Mouse (Mus musculus): ENCODE results near the gene Dguok. TPM values are rescaled to one million over a fixed set of nuclear protein-coding genes. Genes with fewer than 3 reads are reported as not detected.

Gene Dguok
- polyA plus RNA-seq, 1 experiment: 15.5 TPM

DNA sequence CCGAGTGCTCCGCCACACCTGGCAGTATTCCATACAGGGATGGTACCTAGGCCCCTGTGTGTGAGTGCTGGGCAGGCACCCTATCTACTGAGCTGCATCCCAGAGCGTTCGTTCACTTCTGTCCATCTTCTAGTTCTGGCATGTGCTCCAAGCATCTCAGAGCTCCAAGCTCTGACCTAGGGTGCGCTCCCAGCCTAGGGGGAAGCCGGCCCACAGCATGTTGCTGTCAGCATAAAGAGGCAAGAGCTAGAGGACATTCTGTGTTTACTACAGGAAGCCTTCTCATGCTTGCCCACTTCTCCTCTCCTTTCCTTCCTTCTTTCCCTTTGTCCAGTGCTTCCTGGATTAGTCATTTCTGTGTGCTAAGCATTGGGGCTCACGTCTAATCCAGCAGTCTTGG lies 31.3 kb downstream of the Dguok start:
- TF ChIP-seq POLR2A (IDR thresholded peaks at IDR 0.05; ENCODE audit: control insufficient read depth, low read depth, low read length) (no peak), CTCF (IDR thresholded peaks at IDR 0.05; ENCODE audit: control insufficient read depth, insufficient read depth, insufficient replicate concordance, low read depth, low read length) (no peak)
- Histone ChIP-seq H3K4me1 (ENCODE audit: control insufficient read depth, insufficient read depth, low read length) (no peaks in the 10 kb centered on the region), H3K27me3 (ENCODE audit: control insufficient read depth, insufficient read depth, low read length) (no peaks in the 10 kb centered on the region), H3K27ac (ENCODE audit: control insufficient read depth, insufficient read depth, low read depth, low read length) (no peak overlapping the region), H3K4me3 (ENCODE audit: control insufficient read depth, low read depth, low read length) (no peak overlapping the region), H3K36me3 (ENCODE audit: control insufficient read depth, insufficient read depth, low read length) (no peaks in the 10 kb centered on the region)

DNA sequence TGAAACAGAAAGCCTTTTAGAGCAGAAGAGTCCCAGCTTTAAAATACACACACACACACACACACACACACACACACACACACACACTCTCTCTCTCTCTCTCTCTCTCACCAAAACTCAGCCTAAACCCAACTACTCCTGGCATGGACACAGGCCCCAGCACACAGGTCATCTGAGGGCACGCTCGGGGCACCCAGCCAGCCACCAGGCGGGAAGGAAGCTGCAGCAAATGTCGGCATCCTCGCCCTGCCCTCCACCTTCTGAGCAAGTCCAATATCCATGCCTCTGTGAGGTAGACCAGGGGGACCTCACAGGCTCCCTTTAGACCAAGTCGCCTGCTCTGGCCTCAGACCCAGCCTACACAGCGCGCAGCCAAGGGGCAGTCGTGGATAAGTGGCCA lies 33.5 kb downstream of the Dguok start:
- Histone ChIP-seq H3K27me3 (ENCODE audit: control insufficient read depth, insufficient read depth, low read length) (no peaks in the 10 kb centered on the region), H3K36me3 (ENCODE audit: control insufficient read depth, insufficient read depth, low read length) (no peaks in the 10 kb centered on the region), H3K4me3 (ENCODE audit: control insufficient read depth, low read depth, low read length) (no peak overlapping the region), H3K4me1 (ENCODE audit: control insufficient read depth, insufficient read depth, low read length) (no peaks in the 10 kb centered on the region), H3K27ac (ENCODE audit: control insufficient read depth, insufficient read depth, low read depth, low read length) (no peak overlapping the region)
- TF ChIP-seq POLR2A (IDR thresholded peaks at IDR 0.05; ENCODE audit: control insufficient read depth, low read depth, low read length) (no peak), CTCF (IDR thresholded peaks at IDR 0.05; ENCODE audit: control insufficient read depth, insufficient read depth, insufficient replicate concordance, low read depth, low read length) (no peak)

DNA sequence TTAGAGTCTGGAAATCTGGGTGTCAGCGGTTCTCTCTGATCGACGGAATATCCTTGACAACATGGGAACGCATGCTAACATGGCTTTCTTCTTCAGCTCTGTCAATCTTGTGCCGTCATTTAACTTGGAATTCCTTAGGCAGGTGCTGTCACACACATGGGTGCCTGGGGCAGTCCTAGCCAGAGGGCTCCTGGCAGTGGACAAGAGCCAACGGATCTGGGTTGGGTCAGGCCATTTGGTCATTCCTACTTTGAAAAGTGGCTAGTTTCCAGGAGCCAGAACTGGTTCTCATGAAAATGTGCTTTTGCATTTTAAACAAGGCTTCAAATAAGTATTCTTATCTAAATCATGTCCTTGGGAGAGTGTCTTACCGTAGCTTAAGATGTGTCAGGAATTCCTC lies 35.0 kb downstream of the Dguok start:
- TF ChIP-seq CTCF (IDR thresholded peaks at IDR 0.05; ENCODE audit: control insufficient read depth, insufficient read depth, insufficient replicate concordance, low read depth, low read length) (no peak), POLR2A (IDR thresholded peaks at IDR 0.05; ENCODE audit: control insufficient read depth, low read depth, low read length) (no peak)
- H3K36me3 ChIP-seq (ENCODE audit: control insufficient read depth, insufficient read depth, low read length): no peaks in the 10 kb centered on the region
- no peak overlapping the region for H3K27ac ChIP-seq (ENCODE audit: control insufficient read depth, insufficient read depth, low read depth, low read length)
- no peaks in the 10 kb centered on the region for H3K4me1 ChIP-seq (ENCODE audit: control insufficient read depth, insufficient read depth, low read length)
- H3K4me3 ChIP-seq (ENCODE audit: control insufficient read depth, low read depth, low read length): no peak overlapping the region
- no peaks in the 10 kb centered on the region for H3K27me3 ChIP-seq (ENCODE audit: control insufficient read depth, insufficient read depth, low read length)

DNA sequence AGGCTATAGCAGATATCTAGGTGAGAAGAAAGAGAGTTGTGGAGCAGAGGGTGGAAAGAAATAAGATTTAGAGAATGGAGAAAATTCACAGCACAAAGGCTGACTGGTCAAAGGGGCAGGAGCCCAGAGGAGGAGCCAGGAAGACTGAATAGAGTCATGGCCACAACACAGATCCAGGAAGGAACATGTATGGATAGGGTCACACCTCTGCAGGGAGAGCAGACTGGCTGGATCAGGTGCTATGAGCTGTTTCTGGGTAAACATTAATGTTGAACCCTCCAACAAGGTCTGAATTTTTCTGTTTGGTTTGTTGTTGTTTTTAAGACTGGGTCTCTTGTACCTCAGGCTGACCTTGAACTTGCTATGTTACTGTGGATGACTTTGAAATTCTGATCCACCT lies 42.8 kb downstream of the Dguok start:
- H3K4me1 ChIP-seq (ENCODE audit: control insufficient read depth, insufficient read depth, low read length): no peaks in the 10 kb centered on the region
- no peaks in the 10 kb centered on the region for H3K36me3 ChIP-seq (ENCODE audit: control insufficient read depth, insufficient read depth, low read length)
- no peaks in the 10 kb centered on the region for H3K27me3 ChIP-seq (ENCODE audit: control insufficient read depth, insufficient read depth, low read length)
- no peak overlapping the region for H3K27ac ChIP-seq (ENCODE audit: control insufficient read depth, insufficient read depth, low read depth, low read length)
- H3K4me3 ChIP-seq (ENCODE audit: control insufficient read depth, low read depth, low read length): no peak overlapping the region
- TF ChIP-seq POLR2A (IDR thresholded peaks at IDR 0.05; ENCODE audit: control insufficient read depth, low read depth, low read length) (no peak), CTCF (IDR thresholded peaks at IDR 0.05; ENCODE audit: control insufficient read depth, insufficient read depth, insufficient replicate concordance, low read depth, low read length) (no peak)

DNA sequence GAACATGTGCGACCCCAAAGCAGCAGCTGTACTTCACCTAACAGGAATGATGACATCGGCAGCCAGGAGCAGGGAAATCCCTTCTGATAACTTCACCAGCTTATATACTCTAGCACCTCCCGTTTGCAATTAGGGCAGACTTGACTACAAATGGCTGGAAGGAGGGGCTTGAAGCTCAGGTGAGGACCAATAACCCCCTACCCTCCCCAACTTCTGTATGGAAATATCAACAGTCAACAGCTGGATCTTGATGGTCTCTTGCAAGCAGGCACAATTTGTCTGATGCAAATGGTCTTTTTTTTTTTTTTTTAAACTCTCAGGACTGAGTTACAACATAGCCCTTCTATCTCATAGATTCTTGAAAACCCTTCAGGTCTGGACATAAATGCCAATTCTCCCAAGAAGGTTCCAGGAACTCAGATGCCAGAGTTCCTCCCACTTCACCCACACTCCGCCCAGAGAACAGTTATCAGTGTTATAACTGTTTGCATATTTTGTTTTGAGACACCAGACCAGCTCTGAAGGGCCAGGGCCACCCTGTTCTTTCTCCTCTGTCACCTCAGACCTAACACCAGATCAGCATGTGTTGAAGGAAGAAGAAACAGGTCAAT lies 47.6 kb downstream of the Dguok start, which contains the start of gene Tet3:
TSS of gene Tet3 (minus strand) at position 51 of the 611 bp plus-strand sequence.
- peaks cover 12% of the 10 kb centered on the region for H3K4me1 ChIP-seq (ENCODE audit: control insufficient read depth, insufficient read depth, low read length)
- H3K27ac ChIP-seq (ENCODE audit: control insufficient read depth, insufficient read depth, low read depth, low read length): no peak within 1 kb of the TSS
- no peaks in the 10 kb centered on the region for H3K36me3 ChIP-seq (ENCODE audit: control insufficient read depth, insufficient read depth, low read length)
- TF ChIP-seq POLR2A (IDR thresholded peaks at IDR 0.05; ENCODE audit: control insufficient read depth, low read depth, low read length) (no peak), CTCF (IDR thresholded peaks at IDR 0.05; ENCODE audit: control insufficient read depth, insufficient read depth, insufficient replicate concordance, low read depth, low read length) (no peak)
- H3K4me3 ChIP-seq (ENCODE audit: control insufficient read depth, low read depth, low read length): no peak within 1 kb of the TSS
- H3K27me3 ChIP-seq (ENCODE audit: control insufficient read depth, insufficient read depth, low read length): no peaks in the 10 kb centered on the region

DNA sequence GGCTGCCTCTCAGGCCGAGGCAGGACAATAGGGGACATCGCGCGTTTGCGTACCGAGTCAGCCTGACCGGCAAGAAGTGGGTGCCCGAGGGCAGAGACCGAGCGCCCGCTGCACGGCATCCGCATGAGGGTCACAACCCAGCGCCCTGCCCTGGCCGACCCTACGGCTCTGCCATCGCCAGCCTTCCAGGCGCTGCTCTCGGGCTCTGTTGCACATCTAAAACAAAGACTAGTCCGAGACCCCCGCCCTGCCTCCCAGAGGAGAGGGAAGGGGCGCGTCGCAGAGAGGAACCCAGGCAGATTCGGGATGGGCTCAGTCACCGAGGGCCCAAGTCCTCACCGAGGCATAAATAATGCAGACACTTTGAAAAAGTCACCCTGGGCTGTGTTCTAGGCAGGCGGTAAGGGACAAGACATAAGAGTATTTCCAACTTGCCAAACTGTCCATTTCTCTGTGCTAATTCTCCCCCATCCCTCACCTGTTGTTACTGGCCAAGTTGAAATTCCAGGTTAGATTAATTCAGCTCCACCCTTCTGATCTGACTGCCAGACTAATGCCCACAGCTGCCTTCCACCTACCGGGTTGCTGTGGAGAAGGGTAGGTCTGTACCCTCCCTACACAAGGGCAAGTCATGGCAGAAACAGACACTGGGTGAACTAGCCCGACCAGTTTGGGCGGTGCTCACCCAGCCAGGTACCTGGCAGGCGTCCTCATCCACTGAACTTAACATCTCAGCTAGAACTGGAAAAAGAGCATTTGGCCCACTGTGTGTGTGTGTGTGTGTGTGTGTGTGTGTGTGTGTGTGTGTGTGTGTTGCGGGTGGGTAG lies 49.6 kb downstream of the Dguok start:
- TF ChIP-seq CTCF (IDR thresholded peaks at IDR 0.05; ENCODE audit: control insufficient read depth, insufficient read depth, insufficient replicate concordance, low read depth, low read length) (no peak), POLR2A (IDR thresholded peaks at IDR 0.05; ENCODE audit: control insufficient read depth, low read depth, low read length) (no peak)
- peak overlapping the region; percentile 27 for H3K27ac ChIP-seq (ENCODE audit: control insufficient read depth, insufficient read depth, low read depth, low read length)
- H3K4me1 ChIP-seq (ENCODE audit: control insufficient read depth, insufficient read depth, low read length): peaks cover 12% of the 10 kb centered on the region
- H3K36me3 ChIP-seq (ENCODE audit: control insufficient read depth, insufficient read depth, low read length): no peaks in the 10 kb centered on the region
- peak overlapping the region; percentile 79 for H3K4me3 ChIP-seq (ENCODE audit: control insufficient read depth, low read depth, low read length)
- no peaks in the 10 kb centered on the region for H3K27me3 ChIP-seq (ENCODE audit: control insufficient read depth, insufficient read depth, low read length)

DNA sequence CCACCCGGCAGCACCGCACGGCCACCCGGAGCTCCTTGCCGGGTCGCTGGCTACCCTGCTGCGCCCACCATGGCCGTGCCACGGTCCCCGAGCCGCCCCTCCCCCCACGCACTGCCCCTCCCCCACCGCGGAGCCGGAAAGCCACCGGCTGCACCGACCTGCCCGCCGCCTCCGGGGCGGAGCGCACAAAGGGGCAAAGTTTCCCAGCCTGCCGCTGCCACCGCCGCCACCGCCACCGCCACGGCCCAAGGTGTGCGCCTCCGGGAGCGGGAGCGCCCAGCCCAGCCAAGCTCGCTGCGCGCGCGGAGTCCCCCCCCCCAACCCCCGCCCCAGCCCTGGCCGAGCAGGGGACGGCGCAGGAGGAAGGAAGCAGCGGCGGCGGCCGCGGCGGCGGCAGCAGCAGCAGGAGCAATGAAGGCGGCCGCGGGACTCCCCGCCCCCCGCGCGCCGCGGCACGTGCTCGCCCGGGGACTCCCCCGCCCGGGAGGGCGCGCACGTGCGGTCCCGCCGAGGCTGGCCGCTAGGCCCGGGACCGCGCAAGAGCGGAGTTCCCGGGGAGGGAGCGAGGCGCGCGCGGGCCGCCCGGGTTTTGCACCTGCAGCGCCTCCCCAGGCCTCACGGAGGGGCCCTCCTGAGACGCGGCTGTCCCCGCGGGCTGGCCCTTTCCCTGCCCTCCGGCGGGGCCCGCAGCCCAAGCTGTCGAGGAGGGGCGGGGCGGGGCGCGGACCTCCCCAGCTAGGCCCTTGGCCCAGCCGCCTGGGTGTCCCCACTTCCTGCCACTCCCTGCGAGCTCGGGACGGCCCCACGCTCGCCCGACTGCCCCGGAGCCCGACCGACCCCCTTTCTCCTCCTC lies 50.4 kb downstream of the Dguok start:
- H3K36me3 ChIP-seq (ENCODE audit: control insufficient read depth, insufficient read depth, low read length): no peaks in the 10 kb centered on the region
- TF ChIP-seq CTCF (IDR thresholded peaks at IDR 0.05; ENCODE audit: control insufficient read depth, insufficient read depth, insufficient replicate concordance, low read depth, low read length) (no peak), POLR2A (IDR thresholded peaks at IDR 0.05; ENCODE audit: control insufficient read depth, low read depth, low read length) (no peak)
- H3K27ac ChIP-seq (ENCODE audit: control insufficient read depth, insufficient read depth, low read depth, low read length): peak overlapping the region; percentile 27
- H3K27me3 ChIP-seq (ENCODE audit: control insufficient read depth, insufficient read depth, low read length): no peaks in the 10 kb centered on the region
- peak overlapping the region; percentile 79 for H3K4me3 ChIP-seq (ENCODE audit: control insufficient read depth, low read depth, low read length)
- H3K4me1 ChIP-seq (ENCODE audit: control insufficient read depth, insufficient read depth, low read length): peaks cover 12% of the 10 kb centered on the region
